Mouse (Mus musculus): ENCODE data around the gene C1s1.
A peak's percentile ranks its signal among the peaks of the same experiment; 100 is the strongest.
"Not testable (repeated sequence)": the region's sequence is repeated elsewhere in the genome, so short reads cannot be mapped to it uniquely, and the experiment has no call there.

C1s1 gene

DNA sequence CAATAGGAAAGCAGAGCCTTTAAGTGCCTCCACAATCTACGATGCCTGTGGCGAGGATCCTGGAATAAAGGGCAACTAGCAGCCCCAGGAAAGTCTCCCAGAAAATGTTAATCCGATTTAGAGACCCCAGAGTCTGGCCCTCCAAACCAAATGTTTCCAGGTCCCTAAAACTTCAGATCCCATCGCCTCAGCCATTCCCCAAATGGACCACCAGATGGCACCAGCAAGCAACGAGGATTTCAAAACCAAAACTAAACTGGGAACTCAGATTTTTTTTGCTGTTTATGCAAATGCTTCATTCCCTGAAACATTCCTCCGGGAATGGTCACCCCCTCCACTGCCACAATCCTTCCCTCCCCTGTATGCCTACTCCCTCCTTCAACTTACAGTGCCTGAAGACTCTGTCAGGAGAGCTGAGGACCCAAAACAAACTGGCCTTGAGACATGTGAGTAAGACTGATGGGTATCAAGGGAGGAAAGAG lies 29.8 kb downstream of the C1s1 start, which contains the start of gene C1ra:
Gene C1ra, plus strand, starts transcription at position 51 of the 482 bp plus-strand sequence.
- DNase-seq (ENCODE audit: low spot score) = peak; percentile 76

DNA sequence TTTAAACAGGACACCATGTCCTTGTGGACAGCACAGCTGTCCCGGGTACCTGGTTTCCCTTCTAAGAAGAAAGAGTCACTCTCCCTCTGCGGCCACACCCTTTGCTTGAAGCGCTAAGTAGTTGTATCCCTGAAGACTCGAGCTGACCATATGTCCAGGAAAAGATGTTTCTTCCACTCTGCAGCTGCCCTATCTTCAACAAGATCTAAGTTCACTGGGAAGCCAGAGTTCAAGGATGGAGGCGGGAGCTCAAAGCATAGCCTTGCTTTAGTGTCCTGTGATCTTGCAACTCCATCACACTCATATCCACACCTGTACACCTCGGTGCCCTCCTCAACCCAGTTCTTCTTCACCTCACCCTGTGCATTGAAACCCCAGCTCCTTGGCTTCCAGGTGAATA lies 30.2 kb downstream of the C1s1 start:
- DNase-seq (ENCODE audit: low spot score) = no peak

DNA sequence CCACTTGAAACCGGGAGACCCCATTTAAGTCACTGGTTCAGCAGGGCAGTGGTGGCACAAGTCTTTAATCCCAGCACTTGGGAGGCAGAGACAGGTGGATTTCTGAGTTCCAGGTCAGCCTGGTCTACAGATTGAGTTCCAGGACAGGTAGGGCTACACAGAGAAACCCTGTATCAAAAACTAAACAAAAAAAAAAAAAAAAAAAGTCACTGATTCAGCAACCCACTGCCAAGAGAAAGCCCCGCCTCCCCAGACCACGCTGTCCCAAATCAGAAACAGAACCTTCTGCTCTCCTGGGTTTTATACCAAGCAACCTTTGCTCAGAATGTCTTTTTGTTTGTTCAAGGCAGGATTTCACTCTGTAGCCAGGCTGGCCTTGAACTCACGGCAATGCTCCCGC lies 33.0 kb downstream of the C1s1 start:
- DNase-seq (ENCODE audit: low spot score) = not testable (repeated sequence)

DNA sequence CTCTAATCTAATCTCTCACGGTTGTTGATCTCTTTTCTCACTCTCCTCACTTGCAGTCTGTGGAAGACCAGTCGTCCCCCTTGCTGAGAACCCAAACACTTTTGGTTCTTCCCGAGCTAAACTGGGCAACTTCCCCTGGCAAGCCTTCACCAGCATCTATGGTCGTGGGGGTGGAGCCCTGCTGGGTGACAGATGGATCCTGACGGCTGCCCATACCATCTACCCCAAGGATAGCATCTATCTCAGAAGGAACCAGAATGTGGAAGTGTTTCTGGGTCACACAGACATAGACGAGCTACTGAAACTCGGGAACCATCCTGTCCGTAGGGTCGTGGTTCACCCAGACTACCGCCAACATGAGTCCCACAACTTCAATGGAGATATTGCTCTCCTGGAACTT lies 33.9 kb downstream of the C1s1 start:
- DNase-seq (ENCODE audit: low spot score) = no peak

DNA sequence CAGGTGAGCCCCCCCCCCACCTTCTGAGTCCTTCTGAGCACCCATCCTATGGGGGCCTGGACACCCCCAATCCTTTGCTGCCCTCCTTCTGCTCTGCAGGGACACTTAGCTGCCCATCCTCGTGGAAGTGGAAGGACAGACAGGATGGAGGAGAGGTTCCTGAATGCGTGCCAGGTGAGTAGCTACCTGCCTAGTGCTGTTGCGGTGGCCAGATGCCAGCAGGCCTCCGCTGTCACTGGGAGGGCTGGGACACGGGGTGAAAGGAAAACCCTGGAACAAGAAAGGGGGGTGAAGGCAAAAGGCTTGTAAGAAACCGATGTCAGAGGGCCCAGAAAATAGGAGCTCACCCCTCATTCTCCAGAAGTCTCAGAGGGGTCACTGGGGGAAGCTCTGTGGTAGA lies 35.2 kb downstream of the C1s1 start:
- no peak for DNase-seq (ENCODE audit: low spot score)

DNA sequence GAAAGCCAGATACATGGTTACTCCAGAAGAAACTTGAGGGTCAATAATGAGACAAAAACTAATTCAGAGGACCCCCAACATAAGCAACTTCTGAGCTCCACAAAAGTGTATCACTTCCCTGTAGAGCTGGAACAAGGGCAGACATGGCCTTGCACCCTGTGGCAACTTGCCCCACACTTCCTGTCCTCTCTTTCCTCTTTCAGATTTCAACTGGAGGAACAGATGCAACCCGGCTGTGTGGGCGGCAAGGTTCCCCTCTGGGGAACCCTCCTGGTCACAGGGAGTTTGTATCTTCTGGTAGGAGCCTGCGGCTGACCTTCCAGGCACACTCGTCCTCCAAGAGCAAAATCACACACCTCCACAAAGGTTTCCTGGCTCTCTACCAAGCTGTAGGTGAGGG lies 37.1 kb downstream of the C1s1 start:
- no peak for DNase-seq (ENCODE audit: low spot score)

DNA sequence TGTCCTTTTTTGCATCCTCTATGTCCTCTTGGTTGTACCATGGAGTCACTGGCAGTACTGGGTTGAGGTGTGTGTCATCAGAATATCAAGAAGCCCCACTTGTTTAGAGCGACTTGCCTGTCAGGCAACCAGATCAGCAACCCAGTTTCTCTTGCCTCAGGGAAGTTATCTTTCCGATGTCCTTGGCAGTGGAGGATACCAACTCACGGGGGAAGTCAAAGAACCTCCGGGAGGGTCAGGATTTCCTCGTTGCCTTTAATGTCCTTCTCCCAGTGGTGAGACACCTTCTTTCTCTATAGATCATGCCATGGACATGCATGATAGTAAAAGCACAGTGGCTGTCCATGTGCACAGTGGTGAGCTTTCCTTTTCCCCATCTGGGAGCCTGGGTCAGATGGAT lies 40.1 kb downstream of the C1s1 start:
- DNase-seq (ENCODE audit: low spot score) = no peak

DNA sequence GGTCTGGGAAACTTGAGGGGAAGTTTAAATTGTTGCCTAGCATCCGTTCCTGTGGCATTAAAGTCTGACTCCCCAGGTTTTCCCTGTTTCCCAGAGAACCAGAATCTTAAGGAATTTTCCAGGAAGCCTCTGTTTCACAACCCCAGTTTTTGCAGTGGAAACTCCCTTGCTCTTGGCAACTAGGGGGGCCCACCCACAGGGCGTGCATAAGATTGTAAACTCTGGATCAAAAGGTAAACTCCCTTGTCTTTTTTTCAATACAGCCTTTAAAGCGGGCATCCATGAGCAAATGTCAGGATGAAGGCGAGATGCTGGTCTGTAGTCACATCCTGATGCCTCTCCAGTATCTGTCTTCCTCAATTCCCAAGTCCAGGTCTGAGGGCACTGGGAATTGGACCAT lies 40.7 kb downstream of the C1s1 start:
- no peak for DNase-seq (ENCODE audit: low spot score)

DNA sequence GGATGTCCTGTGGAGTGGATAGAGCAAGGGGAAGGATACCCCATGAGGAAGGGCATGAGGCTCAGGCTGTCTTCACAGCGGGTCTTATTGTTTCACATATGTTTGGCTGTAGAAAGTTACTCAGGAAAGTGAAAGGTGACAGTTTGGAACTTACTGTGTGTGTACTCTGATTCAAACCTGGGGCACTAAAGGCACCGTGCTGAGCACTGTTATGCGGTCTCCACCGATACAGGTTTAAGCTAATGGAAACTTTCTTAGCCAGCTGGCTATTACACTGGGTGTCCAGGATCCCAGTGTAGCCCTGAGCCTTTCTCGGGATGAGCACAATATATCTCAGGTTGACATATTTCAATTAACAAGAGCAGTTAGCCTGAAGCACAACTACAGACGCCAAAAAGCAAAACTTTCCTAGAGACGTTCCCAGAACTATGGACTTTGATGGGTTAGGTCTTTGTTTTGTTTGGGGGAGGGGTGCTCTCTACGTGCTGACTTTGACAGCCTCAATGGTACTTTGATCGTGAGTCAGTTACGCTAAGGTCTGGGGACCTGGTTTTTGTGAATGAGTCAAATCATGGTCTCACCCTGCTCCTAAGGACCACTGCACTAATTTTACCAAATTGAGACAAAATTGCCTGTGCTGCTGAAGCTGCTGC lies 42.1 kb downstream of the C1s1 start:
- no peak for DNase-seq (ENCODE audit: low spot score)

DNA sequence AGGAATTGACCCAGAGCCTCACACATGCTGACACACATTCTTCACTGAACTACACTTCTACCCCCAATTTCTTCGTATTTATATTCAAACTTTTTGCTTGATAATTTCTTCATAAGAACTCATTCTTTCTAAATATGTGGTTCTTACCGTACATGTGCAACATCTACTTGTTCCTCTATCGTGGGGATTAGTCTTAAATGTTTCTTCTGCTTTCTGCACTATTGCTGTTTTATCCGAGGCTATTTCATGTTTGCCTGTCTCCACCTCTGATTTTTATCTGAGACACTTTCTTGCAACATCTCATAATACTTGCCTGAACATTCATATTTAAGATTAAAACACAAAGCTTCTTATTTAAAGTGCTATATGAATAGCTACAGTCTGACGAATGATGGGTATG lies 46.1 kb downstream of the C1s1 start:
- DNase-seq (ENCODE audit: low spot score) = no peak

DNA sequence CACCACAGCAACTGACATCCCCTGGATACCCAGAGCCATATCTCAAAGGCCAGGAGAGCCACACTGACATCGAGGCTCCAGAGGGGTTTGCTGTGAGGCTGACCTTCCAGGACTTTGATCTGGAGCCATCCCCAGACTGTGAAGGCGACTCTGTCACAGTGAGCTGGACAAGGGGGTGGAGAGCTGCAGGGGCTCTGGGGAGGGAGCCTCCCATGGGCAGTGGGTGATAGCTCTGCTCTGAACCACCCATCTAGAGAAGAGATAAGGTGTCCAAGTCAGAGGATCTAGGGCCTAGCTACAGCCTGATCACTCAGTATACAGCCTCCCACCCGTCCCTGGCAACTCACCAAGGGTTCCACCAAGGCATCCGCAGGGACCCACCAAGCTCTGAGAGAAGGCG lies 48.3 kb downstream of the C1s1 start:
- DNase-seq (ENCODE audit: low spot score) = no peak

DNA sequence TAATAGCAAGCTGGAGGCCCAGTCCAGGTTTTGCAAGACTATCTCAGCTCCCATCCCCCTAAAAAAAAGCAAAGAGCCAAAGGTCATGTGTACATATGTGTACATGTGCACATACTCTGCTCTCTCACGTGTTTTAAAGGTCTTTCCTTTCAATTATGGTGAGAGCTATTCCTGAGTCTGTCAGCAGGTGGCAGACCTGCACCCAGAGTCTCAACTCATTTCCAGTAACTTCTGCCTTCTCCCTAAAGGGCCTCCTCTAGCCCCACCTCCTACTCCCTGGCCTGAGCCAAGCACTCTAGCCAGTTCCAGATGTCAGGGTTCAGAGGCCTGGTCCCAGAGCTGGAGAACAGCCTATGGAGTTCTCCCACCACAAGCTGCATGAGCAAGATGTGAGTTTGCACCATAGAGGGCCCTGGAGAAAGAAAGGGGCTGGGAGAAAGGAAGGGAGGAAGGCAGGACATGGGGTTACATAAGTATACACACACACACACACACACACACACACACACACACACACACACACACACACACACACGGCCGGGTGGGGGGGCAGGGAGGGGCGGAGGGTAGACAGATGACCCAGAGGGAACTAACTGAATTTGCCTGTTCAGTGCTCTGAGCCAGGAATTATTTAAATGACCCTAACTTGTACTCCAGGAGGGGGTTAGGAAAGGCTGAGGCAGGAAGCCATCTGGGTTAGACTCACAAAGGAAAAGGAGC lies 49.2 kb downstream of the C1s1 start, which contains the start of gene C1rl:
Gene C1rl, plus strand, starts transcription at position 272 of the 720 bp plus-strand sequence.
- DNase-seq (ENCODE audit: low spot score) = peak; percentile 87

DNA sequence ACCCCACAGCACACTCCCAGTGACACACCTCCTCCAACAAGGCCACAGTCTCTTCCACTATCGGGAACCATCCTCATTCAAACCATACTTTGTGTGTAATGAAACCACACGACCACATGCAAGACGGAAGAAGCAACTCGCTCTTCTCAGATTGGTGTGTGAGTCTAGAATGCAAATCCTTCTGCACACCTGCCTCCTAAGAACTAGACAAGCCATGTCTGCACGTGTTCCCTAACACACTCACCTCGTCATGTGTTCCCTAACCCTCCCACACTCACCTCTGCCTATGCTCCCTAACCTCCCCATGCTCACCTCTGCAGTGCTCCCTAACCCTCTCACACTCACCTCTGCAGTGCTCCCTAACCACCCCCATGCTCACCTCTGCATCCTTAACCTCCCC lies 50.7 kb downstream of the C1s1 start:
- no peak for DNase-seq (ENCODE audit: low spot score)

DNA sequence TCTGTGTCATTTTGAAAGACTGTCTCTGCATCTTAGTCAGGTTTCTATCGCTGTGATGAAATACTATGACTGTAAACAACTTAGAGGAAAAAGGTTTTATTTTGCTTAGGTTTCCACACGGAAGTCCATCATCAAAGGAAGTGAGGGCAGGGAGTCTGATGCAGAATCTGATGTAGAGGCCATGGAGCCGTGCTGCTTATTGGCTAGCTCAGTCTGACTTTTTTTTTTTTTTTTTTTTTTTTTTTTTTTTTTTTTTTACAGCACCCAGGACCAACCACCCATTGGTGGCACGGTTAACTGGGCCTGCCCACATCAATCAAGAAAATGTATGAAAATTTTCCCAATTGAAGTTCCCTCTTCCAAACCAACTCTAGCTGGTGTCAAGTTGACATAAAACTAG lies 53.2 kb downstream of the C1s1 start:
- DNase-seq (ENCODE audit: low spot score) = no peak

DNA sequence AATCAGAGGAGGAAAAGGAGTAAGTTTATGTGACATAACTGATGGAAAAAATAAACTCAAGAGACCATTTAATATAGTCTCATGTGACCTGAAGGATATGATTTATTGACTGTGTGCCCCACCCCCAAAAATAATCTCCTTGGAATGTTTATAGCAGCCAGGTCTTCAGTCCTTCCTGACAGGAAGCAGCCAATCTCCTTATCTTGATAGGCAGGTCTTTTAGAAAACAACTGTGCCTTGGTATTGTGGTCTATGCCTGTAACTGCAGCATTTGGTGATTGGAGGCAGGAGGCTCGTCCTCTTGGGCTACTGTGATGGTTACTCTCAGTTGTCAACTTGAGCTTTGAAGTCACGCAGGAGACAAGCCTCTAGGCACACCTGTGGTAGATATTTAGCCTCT lies 54.6 kb downstream of the C1s1 start:
- no peak for DNase-seq (ENCODE audit: low spot score)

DNA sequence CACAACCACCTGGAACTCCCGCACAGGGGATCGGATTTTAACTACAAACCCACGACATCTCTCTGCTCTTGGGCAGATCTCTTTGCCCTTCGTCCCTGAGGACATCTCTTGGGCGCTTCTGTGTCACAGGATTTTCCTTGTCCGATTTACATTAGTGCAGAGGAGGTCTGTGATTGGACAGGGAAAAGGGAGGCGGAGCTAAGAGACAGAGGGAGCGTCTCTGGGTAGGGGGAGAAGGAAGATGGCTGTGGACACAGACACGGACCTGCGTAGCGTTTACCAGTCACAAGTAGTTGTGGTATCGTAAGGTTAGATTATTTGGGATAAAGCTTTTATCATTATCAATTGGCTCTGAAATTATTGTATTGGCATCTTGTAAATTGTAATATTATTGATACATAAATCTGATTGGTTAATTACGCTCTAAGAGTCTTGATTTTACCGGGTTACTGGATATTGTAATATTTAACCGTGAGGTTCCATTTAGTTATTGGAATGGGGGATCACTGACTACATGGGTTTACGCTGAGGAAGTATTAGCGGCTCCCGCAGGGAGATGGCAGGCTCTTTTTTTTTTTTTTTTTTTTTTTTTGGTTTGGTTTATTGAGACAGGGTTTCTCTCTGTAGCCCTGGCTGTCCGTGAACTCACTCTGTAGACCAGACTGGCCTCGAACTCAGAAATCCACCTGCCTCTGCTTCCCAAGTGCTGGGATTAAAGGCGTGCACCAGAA lies 56.6 kb downstream of the C1s1 start:
- DNase-seq (ENCODE audit: low spot score) = no peak

DNA sequence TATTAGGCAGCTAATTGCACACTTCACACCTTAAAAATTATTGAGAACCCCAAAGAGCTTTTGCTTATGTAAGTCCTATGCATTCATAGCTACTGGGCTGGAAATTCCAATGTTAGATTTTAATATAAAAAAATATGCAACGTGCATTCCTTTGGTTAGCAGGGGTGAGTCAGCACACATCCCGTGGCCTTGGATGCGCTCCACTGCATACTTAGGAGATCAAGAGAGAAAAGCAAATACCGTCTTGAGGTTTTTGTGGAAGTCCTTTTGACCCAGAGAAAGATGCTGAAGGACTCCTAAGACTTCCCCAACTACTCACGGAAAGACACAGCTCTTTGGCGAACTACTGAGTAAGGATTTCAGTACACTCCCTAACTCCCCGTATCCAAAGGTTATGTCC lies 57.3 kb downstream of the C1s1 start:
- DNase-seq (ENCODE audit: low spot score) = no peak

DNA sequence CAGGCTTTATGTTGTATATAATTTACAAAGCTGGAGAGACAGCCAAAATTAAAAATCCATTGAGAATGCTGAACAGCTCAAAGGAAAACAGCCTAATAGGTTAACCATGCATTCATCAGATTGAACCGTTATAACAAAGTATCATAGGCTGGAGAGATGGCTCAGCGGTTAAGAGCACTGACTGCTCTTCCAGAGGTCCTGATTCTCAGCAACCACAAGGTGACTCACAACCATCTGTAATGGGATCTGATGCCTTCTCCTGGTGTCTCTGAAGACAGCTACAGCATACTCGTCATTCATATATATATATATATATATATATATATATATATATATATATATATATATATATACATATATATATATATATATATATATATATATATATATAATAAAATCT lies 58.3 kb downstream of the C1s1 start:
- not testable (repeated sequence) for DNase-seq (ENCODE audit: low spot score)

DNA sequence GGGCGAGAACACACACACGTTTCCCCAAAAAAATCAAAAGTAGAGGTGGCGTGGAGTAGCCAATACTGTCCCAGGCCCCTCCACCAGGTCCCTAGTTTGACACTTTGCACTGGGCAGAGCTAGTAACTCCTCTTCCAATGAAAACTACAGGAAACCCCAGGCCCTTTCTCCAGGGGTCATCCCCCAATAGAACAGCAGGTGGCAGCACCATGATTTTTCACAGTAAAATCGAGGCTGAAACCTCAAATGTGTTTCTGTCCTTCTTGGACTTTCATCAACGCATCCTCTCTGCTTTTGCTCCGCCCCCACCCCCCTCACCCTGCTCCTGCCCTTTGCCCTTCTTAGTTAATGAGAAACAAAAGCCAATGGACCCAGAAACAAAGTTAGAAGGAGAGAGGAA lies 60.6 kb downstream of the C1s1 start:
- peak; percentile 82 for DNase-seq (ENCODE audit: low spot score)

Data from testis, postnatal 10 days (tissue).